Mouse (Mus musculus): ENCODE data around the gene Ssh1. TPM values are rescaled to one million over a fixed set of nuclear protein-coding genes. Genes with fewer than 3 reads are reported as not detected.

Ssh1 gene
- polyA plus RNA-seq, 1 experiment from 2014 or later, result 10.3 TPM

GRCm38 (mm10) chr5:114007753-114008453, 14.2 kb upstream of the Ssh1 start:
- Histone ChIP-seq H3K79me2 (ENCODE audit: inconsistent target) (no peaks in the 10 kb centered on the region), H3K27ac (no peak overlapping the region), H3K4me3 (ENCODE audit: inconsistent target) (no peak overlapping the region), H3K36me3 (ENCODE audit: inconsistent target) (no peaks in the 10 kb centered on the region)
- 89% methylated on average over 11 of the region's 12 CpGs for WGBS (ENCODE audit: missing documents)

- H3K79me2 ChIP-seq (ENCODE audit: inconsistent target), result no peaks in the 10 kb centered on the region
These were observed 13.3 kb upstream of the Ssh1 start for GRCm38 (mm10) chr5:114006974-114007373.

GRCm38 (mm10) chr5:114005100-114005499, 11.4 kb upstream of the Ssh1 start:
- H3K79me2 ChIP-seq (ENCODE audit: inconsistent target), result no peaks in the 10 kb centered on the region
- H3K36me3 ChIP-seq (ENCODE audit: inconsistent target), result no peaks in the 10 kb centered on the region
- 88% methylated on average over 5 of the region's 5 CpGs for WGBS (ENCODE audit: missing documents)
- H3K4me3 ChIP-seq (ENCODE audit: inconsistent target), result no peak overlapping the region
- no peak overlapping the region for H3K27ac ChIP-seq

More at GRCm38 (mm10) chr5:114006974-114007373, 13.3 kb upstream of the Ssh1 start:
- no peak overlapping the region for H3K27ac ChIP-seq
- 91% methylated on average over 4 of the region's 4 CpGs for WGBS (ENCODE audit: missing documents)
- H3K36me3 ChIP-seq (ENCODE audit: inconsistent target), result no peaks in the 10 kb centered on the region
- H3K4me3 ChIP-seq (ENCODE audit: inconsistent target), result no peak overlapping the region

GRCm38 (mm10) chr5:114004573-114004972, 10.9 kb upstream of the Ssh1 start:
- no peak overlapping the region for H3K27ac ChIP-seq
- 95% methylated on average over 11 of the region's 11 CpGs for WGBS (ENCODE audit: missing documents)
- H3K79me2 ChIP-seq (ENCODE audit: inconsistent target), result no peaks in the 10 kb centered on the region
- no peaks in the 10 kb centered on the region for H3K36me3 ChIP-seq (ENCODE audit: inconsistent target)
- no peak overlapping the region for H3K4me3 ChIP-seq (ENCODE audit: inconsistent target)

- Histone ChIP-seq H3K36me3 (ENCODE audit: inconsistent target) (no peaks in the 10 kb centered on the region), H3K79me2 (ENCODE audit: inconsistent target) (no peaks in the 10 kb centered on the region), H3K4me3 (ENCODE audit: inconsistent target) (no peak within 1 kb of the TSS), H3K27ac (no peak within 1 kb of the TSS)
- WGBS (ENCODE audit: missing documents), result 95% methylated on average over 4 of the region's 5 CpGs
These were observed 9.8 kb upstream of the Ssh1 start, which contains the start of gene Dao for GRCm38 (mm10) chr5:114003542-114003941. Dao (plus strand) TSS chr5:114003703.

- 15% methylated on average over 5 of the region's 5 CpGs for WGBS (ENCODE audit: missing documents)
These were observed 5.7 kb upstream of the Ssh1 start for GRCm38 (mm10) chr5:113999382-113999781.

GRCm38 (mm10) chr5:113996458-113996857, 2.8 kb upstream of the Ssh1 start:
- Histone ChIP-seq H3K27ac (no peak overlapping the region), H3K36me3 (ENCODE audit: inconsistent target) (no peaks in the 10 kb centered on the region), H3K4me3 (ENCODE audit: inconsistent target) (no peak overlapping the region), H3K79me2 (ENCODE audit: inconsistent target) (peaks cover 11% of the 10 kb centered on the region)
- 96% methylated on average over 2 of the region's 2 CpGs for WGBS (ENCODE audit: missing documents)

More at GRCm38 (mm10) chr5:113999382-113999781, 5.7 kb upstream of the Ssh1 start:
- H3K27ac ChIP-seq, result no peak overlapping the region
- H3K79me2 ChIP-seq (ENCODE audit: inconsistent target), result no peaks in the 10 kb centered on the region
- no peak overlapping the region for H3K4me3 ChIP-seq (ENCODE audit: inconsistent target)
- no peaks in the 10 kb centered on the region for H3K36me3 ChIP-seq (ENCODE audit: inconsistent target)

- peaks cover 39% of the 10 kb centered on the region for H3K79me2 ChIP-seq (ENCODE audit: inconsistent target)
- WGBS (ENCODE audit: missing documents), result under 1% methylated on average over 22 of the region's 22 CpGs
- peak overlapping the region; percentile 54 for H3K4me3 ChIP-seq (ENCODE audit: inconsistent target)
- peaks cover 9% of the 10 kb centered on the region; the same call in 1 of the 2 replicates for H3K36me3 ChIP-seq (ENCODE audit: inconsistent target)
- H3K27ac ChIP-seq, result peak overlapping the region; percentile 56
These were observed 635 bp downstream of the Ssh1 start for GRCm38 (mm10) chr5:113993031-113993486.

GRCm38 (mm10) chr5:113992339-113992831, 1.3 kb downstream of the Ssh1 start:
- H3K4me3 ChIP-seq (ENCODE audit: inconsistent target), result peak overlapping the region; percentile 54
- under 1% methylated on average over 12 of the region's 12 CpGs for WGBS (ENCODE audit: missing documents)
- H3K27ac ChIP-seq, result peak overlapping the region; percentile 56
- peaks cover 9% of the 10 kb centered on the region; the same call in 1 of the 2 replicates for H3K36me3 ChIP-seq (ENCODE audit: inconsistent target)
- peaks cover 39% of the 10 kb centered on the region for H3K79me2 ChIP-seq (ENCODE audit: inconsistent target)

GRCm38 (mm10) chr5:113991141-113991540, 2.6 kb downstream of the Ssh1 start:
- Histone ChIP-seq H3K36me3 (ENCODE audit: inconsistent target) (peaks cover 9% of the 10 kb centered on the region; the same call in 1 of the 2 replicates), H3K79me2 (ENCODE audit: inconsistent target) (peaks cover 39% of the 10 kb centered on the region), H3K4me3 (ENCODE audit: inconsistent target) (no peak overlapping the region), H3K27ac (no peak overlapping the region)
- 86% methylated on average over 7 of the region's 7 CpGs for WGBS (ENCODE audit: missing documents)

GRCm38 (mm10) chr5:113990593-113990992, 3.1 kb downstream of the Ssh1 start:
- no peak overlapping the region for H3K27ac ChIP-seq
- peaks cover 9% of the 10 kb centered on the region; the same call in 1 of the 2 replicates for H3K36me3 ChIP-seq (ENCODE audit: inconsistent target)
- H3K79me2 ChIP-seq (ENCODE audit: inconsistent target), result peaks cover 39% of the 10 kb centered on the region
- WGBS (ENCODE audit: missing documents), result 91% methylated on average over 4 of the region's 5 CpGs
- H3K4me3 ChIP-seq (ENCODE audit: inconsistent target), result no peak overlapping the region

GRCm38 (mm10) chr5:113989437-113990024, 4.2 kb downstream of the Ssh1 start:
- 98% methylated on average over 20 of the region's 20 CpGs for WGBS (ENCODE audit: missing documents)
- Histone ChIP-seq H3K36me3 (ENCODE audit: inconsistent target) (peaks cover 11% of the 10 kb centered on the region; the same call in 1 of the 2 replicates), H3K79me2 (ENCODE audit: inconsistent target) (peaks cover 44% of the 10 kb centered on the region), H3K4me3 (ENCODE audit: inconsistent target) (no peak overlapping the region), H3K27ac (no peak overlapping the region)

GRCm38 (mm10) chr5:113986182-113986961, 7.3 kb downstream of the Ssh1 start:
- H3K4me3 ChIP-seq (ENCODE audit: inconsistent target), result no peak overlapping the region
- peaks cover 60% of the 10 kb centered on the region for H3K79me2 ChIP-seq (ENCODE audit: inconsistent target)
- WGBS (ENCODE audit: missing documents), result 77% methylated on average over 9 of the region's 9 CpGs
- H3K36me3 ChIP-seq (ENCODE audit: inconsistent target), result peaks cover 18% of the 10 kb centered on the region; the same call in 1 of the 2 replicates
- no peak overlapping the region for H3K27ac ChIP-seq

- H3K36me3 ChIP-seq (ENCODE audit: inconsistent target), result peaks cover 18% of the 10 kb centered on the region; the same call in 1 of the 2 replicates
- H3K79me2 ChIP-seq (ENCODE audit: inconsistent target), result peaks cover 60% of the 10 kb centered on the region
- H3K4me3 ChIP-seq (ENCODE audit: inconsistent target), result no peak overlapping the region
- no CpG with 5 or more reads among the region's 2 CpGs for WGBS (ENCODE audit: missing documents)
- no peak overlapping the region for H3K27ac ChIP-seq
These were observed 8.0 kb downstream of the Ssh1 start for GRCm38 (mm10) chr5:113985737-113986136.

All from macrophage (primary cell).